Mouse (Mus musculus) thymus, postnatal 36 days (tissue): Measurements from ENCODE around the gene Eps15.
"Not testable (repeated sequence)": the region's sequence is repeated elsewhere in the genome, so short reads cannot be mapped to it uniquely, and the experiment has no call there.

ENCODE experiments used
- DNase-seq, 2 experiments: peaks; one replicate each; pipeline ENCODE4 v3.0.0; 2022; ENCODE audit warnings: mixed read lengths in 2 of 2

The Eps15 gene

GRCm38 (mm10) chr4:109404908-109405307 lies 124.8 kb downstream of the Eps15 start:
- DNase-seq: not testable (repeated sequence)

- no peak for DNase-seq
Observed at GRCm38 (mm10) chr4:109405415-109405814, 125.3 kb downstream of the Eps15 start.

- DNase-seq: no peak
Observed at GRCm38 (mm10) chr4:109406054-109406485, 126.0 kb downstream of the Eps15 start.

- DNase-seq: no peak
Observed at GRCm38 (mm10) chr4:109406486-109407175, 126.6 kb downstream of the Eps15 start, which contains the start of gene Ttc39a. Gene Ttc39a (plus strand): TSS chr4:109406623.

GRCm38 (mm10) chr4:109407176-109407520 lies 127.1 kb downstream of the Eps15 start:
- DNase-seq: no peak

- no peak for DNase-seq
Observed at GRCm38 (mm10) chr4:109407701-109408485, 127.8 kb downstream of the Eps15 start.

GRCm38 (mm10) chr4:109410681-109411376 lies 130.8 kb downstream of the Eps15 start:
- no peak for DNase-seq

- DNase-seq: no peak
Observed at GRCm38 (mm10) chr4:109411377-109411967, 131.4 kb downstream of the Eps15 start.

- DNase-seq: no peak
Observed at GRCm38 (mm10) chr4:109412233-109412632, 132.2 kb downstream of the Eps15 start.

- DNase-seq: no peak
Observed at GRCm38 (mm10) chr4:109417998-109418397, 137.9 kb downstream of the Eps15 start.

- DNase-seq: no peak
Observed at GRCm38 (mm10) chr4:109419017-109419416, 138.9 kb downstream of the Eps15 start.

- no peak for DNase-seq
Observed at GRCm38 (mm10) chr4:109419563-109419962, 139.5 kb downstream of the Eps15 start.

GRCm38 (mm10) chr4:109420138-109420795 lies 140.2 kb downstream of the Eps15 start:
- peak in 1 of 2 experiments; percentile 23 for DNase-seq

GRCm38 (mm10) chr4:109421608-109422007 lies 141.5 kb downstream of the Eps15 start:
- DNase-seq: no peak

- DNase-seq: no peak
Observed at GRCm38 (mm10) chr4:109422436-109422835, 142.4 kb downstream of the Eps15 start.

GRCm38 (mm10) chr4:109423438-109423837 lies 143.4 kb downstream of the Eps15 start:
- no peak for DNase-seq

GRCm38 (mm10) chr4:109427058-109427457 lies 147.0 kb downstream of the Eps15 start:
- no peak for DNase-seq

GRCm38 (mm10) chr4:109430250-109430649 lies 150.2 kb downstream of the Eps15 start:
- no peak for DNase-seq

GRCm38 (mm10) chr4:109430854-109431253 lies 150.8 kb downstream of the Eps15 start:
- DNase-seq: peak; percentile 53 to 58

- no peak for DNase-seq
Observed at GRCm38 (mm10) chr4:109432668-109433375, 152.8 kb downstream of the Eps15 start.

- no peak for DNase-seq
Observed at GRCm38 (mm10) chr4:109433641-109434040, 153.6 kb downstream of the Eps15 start.

- no peak for DNase-seq
Observed at GRCm38 (mm10) chr4:109434256-109434655, 154.2 kb downstream of the Eps15 start.
